Mouse (Mus musculus) spleen, adult 2 months (tissue): ENCODE data around the gene Rabepk.

Experiments used
- CTCF ChIP-seq: fragments of 200-500 bp; IDR thresholded peaks from 2 replicates; pipeline ENCODE4 v1.5.1; 2011; ENCODE audit warnings: mild to moderate bottlenecking, inconsistent platforms; ENCODE audit not compliant: insufficient read depth, insufficient read length, insufficient replicate concordance; ENCODE audit errors: extremely low read depth
- POLR2A ChIP-seq: fragments of 200-500 bp; IDR thresholded peaks from 2 replicates; pipeline ENCODE4 v1.6.1; 2011; ENCODE audit warnings: low read depth, low read length, inconsistent platforms

GRCm38 (mm10) chr2:34800371-34800770, 659 bp upstream of the Rabepk start:
- no peak for TF ChIP-seq CTCF
- no peak for TF ChIP-seq POLR2A
